Mouse (Mus musculus): Measurements from ENCODE around the gene Phldb3.
A peak's percentile ranks its signal among the peaks of the same experiment; 100 is the strongest.
"Not testable (repeated sequence)": the region's sequence is repeated elsewhere in the genome, so short reads cannot be mapped to it uniquely, and the experiment has no call there.

Gene Phldb3

GRCm38 (mm10) chr7:24594309-24594803 lies 16.2 kb upstream of the Phldb3 start:
- no peak for DNase-seq (ENCODE audit: low spot score)

GRCm38 (mm10) chr7:24595464-24595863 lies 15.1 kb upstream of the Phldb3 start:
- no peak for DNase-seq (ENCODE audit: low spot score)

- DNase-seq (ENCODE audit: low spot score): no peak
These were observed 12.4 kb upstream of the Phldb3 start for GRCm38 (mm10) chr7:24598121-24598520.

GRCm38 (mm10) chr7:24599211-24600067 lies 11.1 kb upstream of the Phldb3 start:
- DNase-seq (ENCODE audit: low spot score): no peak

- peak; percentile 92 for DNase-seq (ENCODE audit: low spot score)
These were observed 9.5 kb upstream of the Phldb3 start for GRCm38 (mm10) chr7:24600941-24601597.

- no peak for DNase-seq (ENCODE audit: low spot score)
These were observed 5.0 kb upstream of the Phldb3 start for GRCm38 (mm10) chr7:24605561-24605960.

GRCm38 (mm10) chr7:24606046-24606445 lies 4.5 kb upstream of the Phldb3 start:
- no peak for DNase-seq (ENCODE audit: low spot score)

- no peak for DNase-seq (ENCODE audit: low spot score)
These were observed 2.5 kb upstream of the Phldb3 start for GRCm38 (mm10) chr7:24608017-24608416.

GRCm38 (mm10) chr7:24608561-24608960 lies 2.0 kb upstream of the Phldb3 start:
- no peak for DNase-seq (ENCODE audit: low spot score)

- no peak for DNase-seq (ENCODE audit: low spot score)
These were observed 424 bp downstream of the Phldb3 start for GRCm38 (mm10) chr7:24610879-24611494.

- no peak for DNase-seq (ENCODE audit: low spot score)
These were observed 1.1 kb downstream of the Phldb3 start for GRCm38 (mm10) chr7:24611709-24612108.

- DNase-seq (ENCODE audit: low spot score): no peak
These were observed 1.8 kb downstream of the Phldb3 start for GRCm38 (mm10) chr7:24612308-24612910.

- no peak for DNase-seq (ENCODE audit: low spot score)
These were observed 4.3 kb downstream of the Phldb3 start for GRCm38 (mm10) chr7:24614816-24615215.

GRCm38 (mm10) chr7:24617763-24618162 lies 7.2 kb downstream of the Phldb3 start:
- DNase-seq (ENCODE audit: low spot score): no peak

GRCm38 (mm10) chr7:24618374-24618773 lies 7.8 kb downstream of the Phldb3 start:
- not testable (repeated sequence) for DNase-seq (ENCODE audit: low spot score)

GRCm38 (mm10) chr7:24619671-24620397 lies 9.3 kb downstream of the Phldb3 start:
- DNase-seq (ENCODE audit: low spot score): no peak

GRCm38 (mm10) chr7:24621193-24621592 lies 10.6 kb downstream of the Phldb3 start:
- DNase-seq (ENCODE audit: low spot score): no peak

GRCm38 (mm10) chr7:24622967-24623366 lies 12.4 kb downstream of the Phldb3 start:
- DNase-seq (ENCODE audit: low spot score): no peak

- DNase-seq (ENCODE audit: low spot score): no peak
These were observed 18.4 kb downstream of the Phldb3 start for GRCm38 (mm10) chr7:24628685-24629610.

GRCm38 (mm10) chr7:24629672-24630071 lies 19.1 kb downstream of the Phldb3 start:
- no peak for DNase-seq (ENCODE audit: low spot score)

Measured in left cerebral cortex, adult 11 months (tissue).